Mouse (Mus musculus) embryonic facial prominence, embryonic 14.5 days (tissue): ENCODE measurements around the gene Thop1. TPM values are rescaled to one million over a fixed set of nuclear protein-coding genes. Genes with fewer than 3 reads are reported as not detected.

ENCODE experiments used
- ATAC-seq: fragments of 200-750 bp; cut with Nextera tagmentation; 2 replicates; pipeline ENCODE4 v1.8.0; 2017; ENCODE audit warnings: low read depth, moderate number of reproducible peaks, moderate TSS enrichment
- DNase-seq: peaks from one replicate; pipeline ENCODE4 v3.0.0-alpha.2; 2015; ENCODE audit warnings: low spot score
- H3K27ac ChIP-seq: fragments of 300-500 bp; sonication (generic); replicated peaks from 2 replicates; pipeline ENCODE4 v1.5.1; 2014; ENCODE audit warnings: low read depth, mild to moderate bottlenecking, low read length, moderate library complexity
- H3K27me3 ChIP-seq: fragments of 300-500 bp; sonication (generic); replicated peaks from 2 replicates; pipeline ENCODE4 v1.6.1; 2014; ENCODE audit warnings: low read length; ENCODE audit not compliant: control insufficient read depth, insufficient read depth
- H3K36me3 ChIP-seq: fragments of 300-500 bp; sonication (generic); 2 replicates; pipeline ENCODE4 v1.6.1; 2014; ENCODE audit warnings: low read length, mixed read lengths; ENCODE audit not compliant: control insufficient read depth, insufficient read depth
- H3K4me1 ChIP-seq: fragments of 300-500 bp; sonication (generic); 2 replicates; pipeline ENCODE4 v1.6.1; 2014; ENCODE audit warnings: antibody characterized with exemption, low read length; ENCODE audit not compliant: control insufficient read depth, insufficient read depth
- H3K4me2 ChIP-seq: fragments of 300-500 bp; sonication (generic); 2 replicates; pipeline ENCODE4 v1.6.1; 2014; ENCODE audit warnings: low read depth, mild to moderate bottlenecking, low read length, moderate library complexity, mixed read lengths
- H3K4me3 ChIP-seq: fragments of 300-500 bp; sonication (generic); 2 replicates; pipeline ENCODE4 v1.5.1; 2014; ENCODE audit warnings: low read depth, mild to moderate bottlenecking, low read length
- H3K9ac ChIP-seq: fragments of 300-500 bp; sonication (generic); 2 replicates; pipeline ENCODE4 v1.6.1; 2014; ENCODE audit warnings: low read depth, mild to moderate bottlenecking, low read length, moderate library complexity, mixed read lengths
- H3K9me3 ChIP-seq: fragments of 300-500 bp; sonication (generic); 2 replicates; pipeline ENCODE4 v1.6.1; 2016; ENCODE audit warnings: low read length; ENCODE audit not compliant: control insufficient read depth
- WGBS: fragments of 180-500 bp; shearing (Covaris S2); extraction: QIAGEN DNeasy Blood & Tissue Kit; methylation state at CpG from one replicate; pipeline ENCODE4 v1.1.7; 2014; 5-methylcytosine and 5-hydroxymethylcytosine counted together
- polyA plus RNA-seq: library from polyadenylated mRNA; unstranded; fragments of >200 nt; fragmentation: Nextera tagmentation; extraction: Ambion mirVana; gene quantifications from 2 replicates; pipeline ENCODE4 v1.2.1, GENCODE M21; 2014

The Thop1 gene
- polyA plus RNA-seq, result 61.7 and 62.9 TPM in 2 replicates

GRCm38 (mm10) chr10:81069836-81070235, at the start of gene Thop1:
Gene Thop1 (plus strand): TSS chr10:81070035.
- peak within 1 kb of the TSS; percentile 64 for H3K4me2 ChIP-seq
- ATAC-seq, result peak; percentile 96
- peaks cover 20% of the 10 kb centered on the region for H3K36me3 ChIP-seq
- peak; percentile 100 for DNase-seq
- peaks cover 9% of the 10 kb centered on the region for H3K4me1 ChIP-seq
- 0% methylated on average over 27 of the region's 35 CpGs for WGBS
- peak within 1 kb of the TSS; percentile 79 for H3K4me3 ChIP-seq
- no peaks in the 10 kb centered on the region for H3K9me3 ChIP-seq
- peak within 1 kb of the TSS; percentile 84 for H3K9ac ChIP-seq
- H3K27ac ChIP-seq, result peak within 1 kb of the TSS; percentile 57; the same call in 1 of the 2 replicates
- H3K27me3 ChIP-seq, result no peaks in the 10 kb centered on the region

GRCm38 (mm10) chr10:81020207-81020606, 49.6 kb upstream of the Thop1 start:
- 58% methylated on average over 2 of the region's 2 CpGs for WGBS

GRCm38 (mm10) chr10:81021547-81022110, 48.2 kb upstream of the Thop1 start:
- no peaks in the 10 kb centered on the region for H3K9me3 ChIP-seq
- WGBS, result 13% methylated on average over 25 of the region's 26 CpGs
- no peak overlapping the region for H3K27ac ChIP-seq
- no peak overlapping the region for H3K4me2 ChIP-seq
- no peaks in the 10 kb centered on the region for H3K4me1 ChIP-seq
- DNase-seq (no peak), ATAC-seq (no peak)
- no peak overlapping the region for H3K4me3 ChIP-seq
- no peaks in the 10 kb centered on the region for H3K36me3 ChIP-seq
- H3K27me3 ChIP-seq, result peaks cover 36% of the 10 kb centered on the region
- no peak overlapping the region for H3K9ac ChIP-seq

More at GRCm38 (mm10) chr10:81020207-81020606, 49.6 kb upstream of the Thop1 start:
- Histone ChIP-seq H3K4me3 (no peak overlapping the region), H3K4me2 (no peak overlapping the region), H3K36me3 (no peaks in the 10 kb centered on the region), H3K9me3 (no peaks in the 10 kb centered on the region), H3K27ac (no peak overlapping the region), H3K27me3 (peaks cover 24% of the 10 kb centered on the region), H3K9ac (no peak overlapping the region), H3K4me1 (0 out of 2 replicates have a peak, but pooled peaks cover 1% of the 10 kb centered on the region)
- ATAC-seq (no peak), DNase-seq (no peak)

GRCm38 (mm10) chr10:81022744-81023143, 47.1 kb upstream of the Thop1 start:
- Histone ChIP-seq H3K4me2 (no peak overlapping the region), H3K36me3 (no peaks in the 10 kb centered on the region)
- no peak for ATAC-seq

GRCm38 (mm10) chr10:81024346-81024937, 45.4 kb upstream of the Thop1 start:
- WGBS, result 47% methylated on average over 3 of the region's 5 CpGs
- no peaks in the 10 kb centered on the region for H3K4me1 ChIP-seq
- no peaks in the 10 kb centered on the region for H3K36me3 ChIP-seq
- H3K9ac ChIP-seq, result no peak overlapping the region
- peak overlapping the region; percentile 56; the same call in 1 of the 2 replicates for H3K4me2 ChIP-seq
- H3K4me3 ChIP-seq, result no peak overlapping the region
- ATAC-seq (no peak), DNase-seq (no peak)
- H3K27ac ChIP-seq, result no peak overlapping the region
- no peaks in the 10 kb centered on the region for H3K9me3 ChIP-seq
- peaks cover 36% of the 10 kb centered on the region for H3K27me3 ChIP-seq

More at GRCm38 (mm10) chr10:81022744-81023143, 47.1 kb upstream of the Thop1 start:
- Histone ChIP-seq H3K27ac (no peak overlapping the region), H3K4me1 (no peaks in the 10 kb centered on the region), H3K9ac (no peak overlapping the region), H3K27me3 (peaks cover 36% of the 10 kb centered on the region), H3K9me3 (no peaks in the 10 kb centered on the region), H3K4me3 (no peak overlapping the region)
- no peak for DNase-seq
- 63% methylated on average over 8 of the region's 8 CpGs for WGBS

GRCm38 (mm10) chr10:81025047-81025621, 44.7 kb upstream of the Thop1 start:
- peak overlapping the region; percentile 35 for H3K9ac ChIP-seq
- DNase-seq, result no peak
- H3K27me3 ChIP-seq, result peaks cover 36% of the 10 kb centered on the region
- WGBS, result 5% methylated on average over 11 of the region's 43 CpGs
- H3K4me1 ChIP-seq, result no peaks in the 10 kb centered on the region
- H3K27ac ChIP-seq, result no peak overlapping the region
- peak overlapping the region; percentile 56 for H3K4me2 ChIP-seq
- H3K9me3 ChIP-seq, result no peaks in the 10 kb centered on the region
- peak overlapping the region; percentile 23 for H3K4me3 ChIP-seq
- peaks cover under 1% of the 10 kb centered on the region; the same call in 1 of the 2 replicates for H3K36me3 ChIP-seq
- ATAC-seq, result no peak

GRCm38 (mm10) chr10:81025639-81026275, 44.1 kb upstream of the Thop1 start, which contains the start of gene Diras1:
Gene Diras1 (minus strand): TSS chr10:81025662.
- Histone ChIP-seq H3K27me3 (peaks cover 36% of the 10 kb centered on the region), H3K9me3 (no peaks in the 10 kb centered on the region), H3K4me1 (no peaks in the 10 kb centered on the region), H3K9ac (peak within 1 kb of the TSS; percentile 35), H3K4me2 (peak within 1 kb of the TSS; percentile 56), H3K36me3 (peaks cover 7% of the 10 kb centered on the region; the same call in 1 of the 2 replicates), H3K4me3 (peak within 1 kb of the TSS; percentile 23), H3K27ac (no peak within 1 kb of the TSS)
- ATAC-seq (no peak), DNase-seq (no peak)
- WGBS, result 49% methylated on average over 12 of the region's 12 CpGs

- ATAC-seq (no peak), DNase-seq (no peak)
- Histone ChIP-seq H3K4me1 (no peaks in the 10 kb centered on the region), H3K36me3 (peaks cover 16% of the 10 kb centered on the region), H3K4me2 (no peak overlapping the region), H3K27ac (no peak overlapping the region), H3K9ac (no peak overlapping the region), H3K9me3 (no peaks in the 10 kb centered on the region), H3K4me3 (no peak overlapping the region), H3K27me3 (peaks cover 33% of the 10 kb centered on the region)
- 89% methylated on average over 5 of the region's 5 CpGs for WGBS
Observed at GRCm38 (mm10) chr10:81026857-81027256, 43.0 kb upstream of the Thop1 start.
